Mouse (Mus musculus) olfactory bulb, adult 2 months (tissue): Measurements from ENCODE around the gene Med13l. TPM values are rescaled to one million over a fixed set of nuclear protein-coding genes. Genes with fewer than 3 reads are reported as not detected.

ENCODE experiments used
- H3K27ac ChIP-seq: fragments of 200-500 bp; 2 replicates; pipeline ENCODE4 v1.5.1; 2012; ENCODE audit warnings: low read depth, low read length; ENCODE audit not compliant: insufficient read depth
- H3K4me1 ChIP-seq: fragments of 200-500 bp; 2 replicates; pipeline ENCODE4 v1.6.1; 2012; ENCODE audit warnings: low read length; ENCODE audit not compliant: control insufficient read depth, insufficient read depth
- H3K4me3 ChIP-seq: fragments of 200-500 bp; 2 replicates; pipeline ENCODE4 v1.5.1; 2012; ENCODE audit warnings: mild to moderate bottlenecking, low read depth, low read length, moderate library complexity; ENCODE audit not compliant: insufficient read depth
- CTCF ChIP-seq: fragments of 200-500 bp; IDR thresholded peaks from 2 replicates; pipeline ENCODE4 v1.5.1; 2012; ENCODE audit warnings: low read depth, mild to moderate bottlenecking, low read length, moderate library complexity; ENCODE audit not compliant: insufficient read depth
- POLR2A ChIP-seq: fragments of 200-500 bp; IDR thresholded peaks from 2 replicates; pipeline ENCODE4 v1.6.1; 2012; ENCODE audit warnings: mild to moderate bottlenecking, low read depth, low read length, moderate library complexity; ENCODE audit not compliant: insufficient read depth
- WGBS: fragments of 180-500 bp; shearing (Covaris S2); methylation state at CpG from one replicate; pipeline ENCODE4 v1.1.7; 2018; 5-methylcytosine and 5-hydroxymethylcytosine counted together
- polyA plus RNA-seq: library from polyadenylated mRNA; stranded (reverse); fragments of >200 nt; gene quantifications from 2 replicates; pipeline ENCODE4 v1.2.4, GENCODE M21; 2012; ENCODE audit warnings: low replicate concordance; ENCODE audit not compliant: missing spikeins, insufficient read depth, insufficient read length

Med13l gene
- polyA plus RNA-seq, 1 experiment, result not detected

GRCm38 (mm10) chr5:118613704-118614103 is 53.2 kb downstream of the Med13l start:
- H3K27ac ChIP-seq, result no peak overlapping the region
- TF ChIP-seq CTCF (no peak), POLR2A (no peak)
- WGBS, result 31% methylated on average over 2 of the region's 2 CpGs
- H3K4me3 ChIP-seq, result no peak overlapping the region
- peaks cover 21% of the 10 kb centered on the region for H3K4me1 ChIP-seq

GRCm38 (mm10) chr5:118614116-118614515 is 53.6 kb downstream of the Med13l start:
- TF ChIP-seq POLR2A, result no peak
- H3K27ac ChIP-seq, result no peak overlapping the region
- no peak overlapping the region for H3K4me3 ChIP-seq
- H3K4me1 ChIP-seq, result peaks cover 24% of the 10 kb centered on the region
- WGBS, result 42% methylated on average over 8 of the region's 8 CpGs

GRCm38 (mm10) chr5:118614571-118614981 is 54.1 kb downstream of the Med13l start:
- no peak overlapping the region for H3K4me3 ChIP-seq
- 74% methylated on average over 2 of the region's 2 CpGs for WGBS
- TF ChIP-seq CTCF, result no peak
- no peak for TF ChIP-seq POLR2A
- H3K27ac ChIP-seq, result no peak overlapping the region
- peaks cover 24% of the 10 kb centered on the region for H3K4me1 ChIP-seq

GRCm38 (mm10) chr5:118618963-118619610 is 58.6 kb downstream of the Med13l start:
- Histone ChIP-seq H3K4me1 (peaks cover 19% of the 10 kb centered on the region), H3K4me3 (no peak overlapping the region), H3K27ac (no peak overlapping the region)
- TF ChIP-seq CTCF (no peak), POLR2A (no peak)
- 30% methylated on average over 12 of the region's 12 CpGs for WGBS

- Histone ChIP-seq H3K4me1 (peaks cover 16% of the 10 kb centered on the region), H3K4me3 (no peak overlapping the region), H3K27ac (no peak overlapping the region)
- WGBS, result 65% methylated on average over 7 of the region's 7 CpGs
- TF ChIP-seq CTCF (no peak), POLR2A (no peak)
Measured at GRCm38 (mm10) chr5:118619801-118620200, 59.3 kb downstream of the Med13l start.

- peaks cover 16% of the 10 kb centered on the region for H3K4me1 ChIP-seq
- H3K4me3 ChIP-seq, result no peak overlapping the region
- 70% methylated on average over 7 of the region's 7 CpGs for WGBS
- no peak for TF ChIP-seq POLR2A
- no peak for TF ChIP-seq CTCF
- no peak overlapping the region for H3K27ac ChIP-seq
Measured at GRCm38 (mm10) chr5:118620330-118620910, 59.9 kb downstream of the Med13l start.

GRCm38 (mm10) chr5:118621877-118622276 is 61.4 kb downstream of the Med13l start:
- H3K27ac ChIP-seq, result no peak overlapping the region
- TF ChIP-seq POLR2A (no peak), CTCF (no peak)
- peaks cover 16% of the 10 kb centered on the region for H3K4me1 ChIP-seq
- no peak overlapping the region for H3K4me3 ChIP-seq
- WGBS, result 85% methylated on average over 4 of the region's 4 CpGs

- Histone ChIP-seq H3K27ac (no peak overlapping the region), H3K4me1 (peaks cover 16% of the 10 kb centered on the region), H3K4me3 (no peak overlapping the region)
- WGBS, result 92% methylated on average over 5 of the region's 5 CpGs
- TF ChIP-seq POLR2A (no peak), CTCF (no peak)
Measured at GRCm38 (mm10) chr5:118622346-118622745, 61.9 kb downstream of the Med13l start.

GRCm38 (mm10) chr5:118623797-118624196 is 63.3 kb downstream of the Med13l start:
- WGBS, result 80% methylated on average over 5 of the region's 5 CpGs
- peaks cover 13% of the 10 kb centered on the region for H3K4me1 ChIP-seq
- no peak for TF ChIP-seq CTCF
- TF ChIP-seq POLR2A, result no peak
- H3K4me3 ChIP-seq, result no peak overlapping the region
- no peak overlapping the region for H3K27ac ChIP-seq

- Histone ChIP-seq H3K4me1 (peaks cover 2% of the 10 kb centered on the region; the same call in 1 of the 2 replicates), H3K27ac (no peak overlapping the region), H3K4me3 (no peak overlapping the region)
- TF ChIP-seq POLR2A, result no peak
- no peak for TF ChIP-seq CTCF
- 63% methylated on average over 5 of the region's 5 CpGs for WGBS
Measured at GRCm38 (mm10) chr5:118627630-118628029, 67.2 kb downstream of the Med13l start.
